Mouse (Mus musculus): ENCODE measurements around the gene Psd4. TPM values are rescaled to one million over a fixed set of nuclear protein-coding genes. Genes with fewer than 3 reads are reported as not detected.

The Psd4 gene
- polyA plus RNA-seq, 1 experiment from 2014 or later, result 0.46 TPM

DNA sequence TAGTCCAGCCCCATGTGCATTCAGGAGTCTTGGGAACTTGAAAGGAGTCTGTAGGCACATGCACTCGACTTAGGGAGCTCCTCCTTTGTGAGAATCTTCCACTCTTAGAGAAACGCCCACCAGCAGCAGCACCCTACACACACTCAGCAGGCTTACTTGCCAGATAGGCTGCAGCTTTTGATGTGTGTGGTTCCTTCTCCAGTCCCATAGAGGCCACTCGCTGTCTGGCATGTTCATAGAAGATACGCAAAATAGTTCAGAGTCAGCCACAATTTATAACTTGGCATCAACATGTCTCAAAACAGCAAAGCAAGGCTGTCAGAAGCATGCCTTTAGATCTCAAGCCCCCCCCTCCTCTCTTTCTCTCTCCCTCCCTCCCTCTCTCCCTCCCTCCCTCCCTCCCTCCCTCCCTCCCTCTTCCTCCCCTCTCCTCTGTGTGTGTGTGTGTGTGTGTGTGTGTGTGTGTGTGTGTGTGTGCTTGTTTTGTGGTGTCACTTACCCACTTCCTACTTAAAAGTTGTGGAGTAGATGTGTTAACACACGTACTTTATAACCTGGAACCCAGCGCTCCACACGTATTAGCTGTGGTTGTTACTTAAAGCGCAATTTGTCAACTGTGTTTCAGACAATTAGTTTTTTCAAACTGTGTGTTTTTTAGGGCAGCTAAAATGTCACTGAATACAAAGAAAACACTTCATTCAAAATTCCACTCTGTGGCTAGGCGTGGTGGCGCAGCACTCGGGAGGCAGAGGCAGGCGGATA, 985 bp upstream of the Psd4 start:
- Histone ChIP-seq H3K36me3 (no peaks in the 10 kb centered on the region), H3K4me3 (no peak overlapping the region), H3K27me3 (ENCODE audit: low read depth, poor library complexity, severe bottlenecking) (peaks cover 30% of the 10 kb centered on the region), H3K4me1 (peaks cover 7% of the 10 kb centered on the region), H3K27ac (replicated peaks) (no peak overlapping the region), H3K9me3 (replicated peaks) (no peaks in the 10 kb centered on the region)
- no peak for DNase-seq (ENCODE audit: low spot score)
- 81% methylated on average over 12 of the region's 12 CpGs for WGBS

GRCm38 (mm10) chr2:24367895-24368261, 498 bp downstream of the Psd4 start:
- no peaks in the 10 kb centered on the region for H3K9me3 ChIP-seq (replicated peaks)
- H3K4me3 ChIP-seq, result peak overlapping the region; percentile 51
- DNase-seq (ENCODE audit: low spot score), result no peak
- H3K36me3 ChIP-seq, result no peaks in the 10 kb centered on the region
- 68% methylated on average over 4 of the region's 4 CpGs for WGBS
- peaks cover 30% of the 10 kb centered on the region for H3K27me3 ChIP-seq (ENCODE audit: low read depth, poor library complexity, severe bottlenecking)
- peaks cover 7% of the 10 kb centered on the region for H3K4me1 ChIP-seq
- no peak overlapping the region; the same call in 1 of the 2 replicates for H3K27ac ChIP-seq (replicated peaks)

GRCm38 (mm10) chr2:24378747-24379450, 11.5 kb downstream of the Psd4 start:
- WGBS, result 85% methylated on average over 5 of the region's 5 CpGs
- no peaks in the 10 kb centered on the region for H3K27me3 ChIP-seq (ENCODE audit: low read depth, poor library complexity, severe bottlenecking)
- no peaks in the 10 kb centered on the region for H3K36me3 ChIP-seq
- no peak overlapping the region for H3K4me3 ChIP-seq
- no peaks in the 10 kb centered on the region for H3K4me1 ChIP-seq
- DNase-seq (ENCODE audit: low spot score), result no peak
- no peaks in the 10 kb centered on the region for H3K9me3 ChIP-seq (replicated peaks)
- H3K27ac ChIP-seq (replicated peaks), result no peak overlapping the region

GRCm38 (mm10) chr2:24382456-24383230, 15.3 kb downstream of the Psd4 start:
- no peak overlapping the region for H3K27ac ChIP-seq (replicated peaks)
- no peaks in the 10 kb centered on the region for H3K36me3 ChIP-seq
- H3K27me3 ChIP-seq (ENCODE audit: low read depth, poor library complexity, severe bottlenecking), result no peaks in the 10 kb centered on the region
- H3K4me1 ChIP-seq, result no peaks in the 10 kb centered on the region
- no peak overlapping the region for H3K4me3 ChIP-seq
- 79% methylated on average over 9 of the region's 9 CpGs for WGBS
- no peaks in the 10 kb centered on the region for H3K9me3 ChIP-seq (replicated peaks)
- DNase-seq (ENCODE audit: low spot score), result no peak

GRCm38 (mm10) chr2:24383636-24384035, 16.3 kb downstream of the Psd4 start:
- 86% methylated on average over 3 of the region's 3 CpGs for WGBS
- Histone ChIP-seq H3K36me3 (no peaks in the 10 kb centered on the region), H3K4me3 (no peak overlapping the region), H3K27ac (replicated peaks) (no peak overlapping the region), H3K9me3 (replicated peaks) (no peaks in the 10 kb centered on the region), H3K27me3 (ENCODE audit: low read depth, poor library complexity, severe bottlenecking) (no peaks in the 10 kb centered on the region), H3K4me1 (no peaks in the 10 kb centered on the region)
- DNase-seq (ENCODE audit: low spot score), result no peak

DNA sequence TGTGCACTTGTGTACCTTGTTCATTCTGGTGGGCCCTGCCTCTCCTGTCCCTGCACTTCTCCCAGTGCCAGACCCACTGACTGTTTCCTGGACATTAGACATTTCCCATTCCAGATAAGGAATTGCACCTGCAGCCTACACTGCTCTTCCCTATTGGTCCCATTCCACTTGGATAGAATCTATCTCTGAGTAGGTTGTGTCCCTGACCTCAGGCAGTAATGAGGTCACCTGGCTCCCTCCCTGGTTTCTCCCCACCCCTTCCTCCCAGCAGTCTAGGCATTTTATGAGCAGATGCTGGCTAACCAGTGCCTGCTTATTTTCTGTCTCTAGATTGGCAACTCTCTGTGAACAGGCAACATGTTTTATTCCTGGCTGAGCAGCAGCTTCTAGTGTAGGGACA, 17.0 kb downstream of the Psd4 start:
- Histone ChIP-seq H3K9me3 (replicated peaks) (no peaks in the 10 kb centered on the region), H3K27me3 (ENCODE audit: low read depth, poor library complexity, severe bottlenecking) (no peaks in the 10 kb centered on the region), H3K4me1 (no peaks in the 10 kb centered on the region), H3K27ac (replicated peaks) (no peak overlapping the region), H3K36me3 (no peaks in the 10 kb centered on the region), H3K4me3 (no peak overlapping the region)
- no peak for DNase-seq (ENCODE audit: low spot score)

DNA sequence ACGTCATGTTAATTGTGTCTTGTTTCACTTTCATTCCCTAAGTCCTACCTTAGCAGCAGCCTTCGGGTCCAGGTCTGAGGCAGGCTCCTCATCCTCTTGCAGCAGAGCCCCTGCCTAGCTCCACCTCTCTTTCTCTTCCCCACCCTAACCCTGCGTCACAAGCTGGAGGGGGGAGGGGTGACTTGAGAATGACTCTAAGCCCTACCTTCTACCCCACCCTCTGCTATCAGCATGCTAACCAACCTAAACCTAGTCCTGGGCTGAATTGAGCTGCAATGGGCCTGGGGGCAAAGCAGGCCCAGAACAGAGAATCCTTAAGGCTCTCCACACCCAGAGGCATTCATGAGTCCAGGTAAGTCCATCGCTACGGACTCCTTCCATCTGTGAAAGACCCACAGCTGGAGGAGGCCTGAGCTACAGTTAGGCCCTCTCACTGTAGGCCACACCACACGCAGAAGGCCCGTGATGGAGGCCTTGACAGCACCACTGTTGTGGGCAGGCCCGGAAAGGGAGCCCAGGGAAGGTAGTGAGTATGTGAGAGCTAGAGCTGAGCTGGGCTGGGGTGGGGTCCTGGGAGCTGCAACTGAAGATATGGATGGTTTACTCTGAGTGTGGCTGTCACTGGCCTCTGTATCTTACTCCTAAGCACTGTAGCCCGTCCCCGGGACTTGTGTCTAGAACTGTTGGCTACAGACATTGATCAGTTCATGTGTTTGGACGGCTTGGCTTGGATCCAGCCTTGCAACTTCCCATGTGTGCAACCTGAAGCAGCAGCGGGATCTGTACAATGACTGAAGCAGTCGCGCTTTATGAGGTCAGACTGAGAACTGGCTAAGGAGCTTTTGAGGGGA, 18.0 kb downstream of the Psd4 start:
- no peaks in the 10 kb centered on the region for H3K9me3 ChIP-seq (replicated peaks)
- no peaks in the 10 kb centered on the region for H3K27me3 ChIP-seq (ENCODE audit: low read depth, poor library complexity, severe bottlenecking)
- H3K36me3 ChIP-seq, result no peaks in the 10 kb centered on the region
- no peak overlapping the region for H3K4me3 ChIP-seq
- no peak overlapping the region for H3K27ac ChIP-seq (replicated peaks)
- 84% methylated on average over 14 of the region's 14 CpGs for WGBS
- no peaks in the 10 kb centered on the region for H3K4me1 ChIP-seq
- DNase-seq (ENCODE audit: low spot score), result no peak

DNA sequence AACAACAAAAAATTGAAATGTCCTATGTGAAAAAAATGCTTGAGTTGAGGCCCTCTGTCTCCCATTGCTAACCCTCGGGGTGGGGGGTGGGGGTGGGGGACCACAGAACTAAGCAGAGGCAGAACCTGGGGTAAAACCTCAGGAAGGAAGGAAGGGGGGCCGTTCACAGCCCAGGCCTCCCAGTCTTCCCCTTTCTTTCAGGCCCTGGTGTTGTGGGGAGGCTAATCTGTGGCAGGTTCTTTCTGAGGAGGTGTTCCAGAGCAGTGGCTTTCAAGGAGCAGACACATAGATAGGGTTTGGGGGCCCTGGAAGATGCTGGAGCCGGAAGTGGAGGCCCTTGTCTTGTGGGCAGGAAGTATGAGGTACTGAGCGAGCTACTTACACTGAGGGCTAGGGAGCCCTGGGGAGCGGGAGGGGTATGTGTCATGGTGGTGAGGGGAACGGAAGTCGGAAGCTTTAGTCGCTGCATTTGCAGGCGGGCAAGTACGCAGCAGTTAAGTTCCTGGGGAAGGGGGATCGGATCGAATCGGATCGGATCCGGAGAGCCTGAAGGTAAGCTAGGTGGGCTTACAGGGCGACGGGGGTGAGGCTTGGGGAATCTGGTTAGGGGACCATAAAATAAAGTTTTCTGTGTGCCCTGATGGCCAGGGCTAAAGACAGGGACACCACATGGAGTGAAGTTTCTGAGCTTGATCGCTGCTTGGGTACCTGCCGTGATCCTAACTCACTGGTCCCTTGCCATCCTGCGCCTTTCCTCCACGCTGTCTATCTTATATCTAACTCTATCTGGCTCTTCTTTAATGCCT, 19.0 kb downstream of the Psd4 start:
- no peaks in the 10 kb centered on the region for H3K36me3 ChIP-seq
- DNase-seq (ENCODE audit: low spot score), result no peak
- H3K27ac ChIP-seq (replicated peaks), result no peak overlapping the region
- H3K9me3 ChIP-seq (replicated peaks), result no peaks in the 10 kb centered on the region
- H3K27me3 ChIP-seq (ENCODE audit: low read depth, poor library complexity, severe bottlenecking), result no peaks in the 10 kb centered on the region
- no peak overlapping the region for H3K4me3 ChIP-seq
- WGBS, result 87% methylated on average over 21 of the region's 21 CpGs
- no peaks in the 10 kb centered on the region for H3K4me1 ChIP-seq

GRCm38 (mm10) chr2:24386964-24387320, 19.6 kb downstream of the Psd4 start:
- H3K4me3 ChIP-seq, result no peak overlapping the region
- no peaks in the 10 kb centered on the region for H3K27me3 ChIP-seq (ENCODE audit: low read depth, poor library complexity, severe bottlenecking)
- 91% methylated on average over 2 of the region's 2 CpGs for WGBS
- no peak overlapping the region for H3K27ac ChIP-seq (replicated peaks)
- no peaks in the 10 kb centered on the region for H3K36me3 ChIP-seq
- no peaks in the 10 kb centered on the region for H3K9me3 ChIP-seq (replicated peaks)
- no peaks in the 10 kb centered on the region for H3K4me1 ChIP-seq
- no peak for DNase-seq (ENCODE audit: low spot score)

DNA sequence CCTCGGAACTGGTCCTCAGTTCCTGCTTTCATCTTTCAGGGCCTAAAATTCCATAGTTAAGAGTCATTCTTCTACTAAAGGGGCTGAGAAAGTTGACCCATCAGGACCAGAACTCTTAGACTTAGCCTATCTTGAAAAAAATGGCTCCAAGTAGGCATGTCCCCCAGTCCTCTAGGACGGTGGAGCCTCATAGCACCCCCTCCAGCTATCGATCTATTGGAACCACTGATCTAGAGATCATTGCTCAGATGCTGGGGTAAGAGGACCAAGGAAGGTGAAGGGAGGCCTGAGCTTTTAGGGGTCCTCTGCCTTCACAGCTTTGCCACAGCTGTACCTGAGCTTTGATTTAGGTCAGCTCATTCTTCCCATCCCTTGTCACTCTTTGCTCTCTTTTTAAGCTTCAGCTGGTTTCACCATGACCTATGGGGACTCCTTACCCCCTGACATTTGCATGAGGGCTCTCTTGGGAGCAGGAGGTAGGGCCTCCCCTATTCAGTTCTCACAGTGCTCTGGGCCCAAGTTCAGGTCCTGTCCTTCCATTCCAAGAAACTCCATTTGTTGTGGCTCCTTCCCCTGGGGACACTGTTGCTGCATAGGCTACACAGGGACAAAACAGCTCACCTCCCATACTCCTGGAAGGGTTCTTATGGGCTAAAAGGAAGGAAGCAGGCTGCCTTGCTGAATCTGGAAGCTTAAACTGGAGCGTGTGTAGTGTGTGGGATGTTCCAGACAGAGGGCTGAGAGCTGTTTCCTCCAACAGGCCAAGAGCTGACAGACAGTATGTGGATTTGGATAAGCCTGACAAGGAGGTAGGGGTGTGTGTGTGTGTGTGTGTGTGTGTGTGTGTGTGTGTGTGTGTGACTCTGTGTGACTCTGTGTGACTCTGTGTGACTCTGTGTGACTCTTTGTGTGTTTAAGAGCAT, 20.2 kb downstream of the Psd4 start:
- WGBS, result 86% methylated on average over 4 of the region's 4 CpGs
- H3K27ac ChIP-seq (replicated peaks), result no peak overlapping the region

GRCm38 (mm10) chr2:24393251-24393650, 25.9 kb downstream of the Psd4 start:
- no peaks in the 10 kb centered on the region for H3K9me3 ChIP-seq (replicated peaks)
- 74% methylated on average over 2 of the region's 2 CpGs for WGBS
- no peak for DNase-seq (ENCODE audit: low spot score)
- H3K27ac ChIP-seq (replicated peaks), result no peak overlapping the region
- no peaks in the 10 kb centered on the region for H3K36me3 ChIP-seq
- H3K27me3 ChIP-seq (ENCODE audit: low read depth, poor library complexity, severe bottlenecking), result no peaks in the 10 kb centered on the region
- H3K4me3 ChIP-seq, result no peak overlapping the region
- no peaks in the 10 kb centered on the region for H3K4me1 ChIP-seq

More for the DNA sequence above, 20.2 kb downstream of the Psd4 start:
- Histone ChIP-seq H3K4me1 (no peaks in the 10 kb centered on the region), H3K36me3 (no peaks in the 10 kb centered on the region), H3K4me3 (no peak overlapping the region), H3K9me3 (replicated peaks) (no peaks in the 10 kb centered on the region), H3K27me3 (ENCODE audit: low read depth, poor library complexity, severe bottlenecking) (no peaks in the 10 kb centered on the region)
- no peak for DNase-seq (ENCODE audit: low spot score)

Measured in midbrain, embryonic 10.5 days (tissue).